Mouse (Mus musculus) E14TG2a.4 (cell line): ENCODE measurements around the gene Cd63.

ENCODE experiments used
- CTCF ChIP-seq: conservative IDR thresholded peaks from 2 replicates; pipeline ENCODE4 v1.5.1; 2014; ENCODE audit warnings: low read length
- POU5F1 ChIP-seq: IDR thresholded peaks from 2 replicates; pipeline ENCODE4 v1.6.1; 2014; ENCODE audit warnings: low read length, borderline replicate concordance

DNA sequence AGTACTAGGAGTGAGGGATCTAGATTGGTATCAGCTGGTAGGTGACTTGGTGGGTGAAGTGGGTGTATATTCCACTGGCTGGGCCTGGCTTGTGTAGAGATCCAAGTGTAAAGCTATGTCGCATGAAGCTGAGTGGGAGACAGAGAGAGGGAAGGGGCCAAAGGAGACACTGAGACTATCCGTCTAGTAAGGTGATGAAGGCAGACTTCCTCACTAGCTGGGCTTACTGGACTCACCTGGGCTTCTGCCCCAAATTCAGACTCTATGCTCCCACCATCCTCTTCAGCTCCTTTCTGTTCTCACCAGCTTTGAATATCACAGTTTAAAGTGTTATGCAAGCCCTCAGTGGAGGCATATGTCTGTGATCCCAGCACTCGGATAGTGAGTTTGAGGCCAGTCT, 15.9 kb downstream of the Cd63 start:
- no peak for TF ChIP-seq CTCF
- no peak for TF ChIP-seq POU5F1
